Mouse (Mus musculus): Measurements from ENCODE around the gene Slc37a1. TPM values are rescaled to one million over a fixed set of nuclear protein-coding genes. Genes with fewer than 3 reads are reported as not detected.

The Slc37a1 gene
- 10 to 100 TPM in 1 of 2 experiments, 1 to 10 TPM in 1; 5.7 to 13.4 TPM for total RNA-seq (2021)
- polyA plus RNA-seq (2012; rRNA removed), result 13.1 and 15.1 TPM in 2 replicates
- long read RNA-seq, transcript Slc37a1-201 (20 exons, 3,389 nt), result major isoform, 14 of 17 reads
- long read RNA-seq, partial matches to known transcripts, result 0 of 17 reads
- long read RNA-seq, other reads (novel, unspliced or antisense), result 3 of 17 reads

DNA sequence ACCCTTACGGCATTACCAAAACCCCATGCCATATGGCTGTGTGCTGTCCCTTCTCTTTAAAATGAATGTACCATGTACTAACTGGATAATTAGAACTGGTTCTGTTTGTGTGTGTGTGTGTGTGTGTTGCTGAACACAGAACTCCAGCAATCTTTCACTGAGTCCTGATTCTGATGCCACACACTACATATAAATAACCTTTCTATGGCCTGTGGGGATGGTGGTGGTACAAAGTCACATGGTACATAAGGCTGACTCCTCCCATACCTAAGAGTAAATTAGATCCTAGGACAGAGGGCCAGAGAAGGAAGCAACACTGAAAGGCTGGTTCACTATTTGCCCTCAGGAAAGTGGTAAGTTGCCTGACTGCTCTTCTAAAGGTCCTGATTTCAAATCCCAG, at the start of gene Slc37a1:
Slc37a1 (plus strand) TSS at position 301 of the 400 bp plus-strand sequence.
- DNase-seq, result no peak

GRCm38 (mm10) chr17:31238234-31239020, 48.2 kb upstream of the Slc37a1 start:
- DNase-seq, result no peak

DNA sequence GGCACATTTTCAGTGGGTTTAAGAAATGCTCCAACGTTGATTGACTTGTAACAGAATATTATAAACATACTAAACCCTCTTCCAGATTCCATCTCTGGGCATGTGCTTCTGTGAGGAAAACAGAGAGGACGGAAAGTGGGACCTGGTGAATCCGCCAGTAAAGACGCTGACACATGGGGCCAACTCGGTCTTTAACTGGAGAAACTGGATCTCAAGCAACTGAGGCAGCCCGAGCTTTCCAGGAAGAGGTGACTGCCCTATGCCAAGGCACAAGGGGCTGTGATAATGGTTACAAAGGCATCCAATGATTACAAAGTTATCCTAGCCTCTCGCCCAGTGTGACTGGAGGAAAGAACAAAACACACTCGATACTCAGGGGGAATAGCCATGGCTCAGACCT, 45.4 kb upstream of the Slc37a1 start:
- DNase-seq, result no peak

DNA sequence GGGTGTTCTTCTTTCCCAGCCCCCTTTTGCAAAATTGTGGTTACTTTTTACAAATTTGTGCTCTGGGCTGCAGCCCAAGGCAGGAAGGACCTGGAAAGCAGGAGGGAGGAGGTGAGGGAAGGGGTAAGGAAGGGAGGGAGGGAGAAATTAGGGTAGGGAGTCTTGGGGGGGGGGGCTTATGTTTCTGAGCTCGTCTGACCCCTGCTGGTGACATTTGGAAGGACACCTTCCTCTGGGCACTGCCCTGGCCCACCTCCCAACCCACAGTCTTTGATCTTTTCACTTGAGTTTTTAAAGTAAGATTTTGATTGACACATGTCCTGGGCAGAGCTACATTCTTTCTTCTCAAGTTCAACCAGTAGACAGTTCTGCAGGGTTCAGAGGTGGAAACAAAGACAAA, 43.8 kb upstream of the Slc37a1 start:
- DNase-seq, result no peak

GRCm38 (mm10) chr17:31245321-31245720, 41.3 kb upstream of the Slc37a1 start:
- no peak for DNase-seq

DNA sequence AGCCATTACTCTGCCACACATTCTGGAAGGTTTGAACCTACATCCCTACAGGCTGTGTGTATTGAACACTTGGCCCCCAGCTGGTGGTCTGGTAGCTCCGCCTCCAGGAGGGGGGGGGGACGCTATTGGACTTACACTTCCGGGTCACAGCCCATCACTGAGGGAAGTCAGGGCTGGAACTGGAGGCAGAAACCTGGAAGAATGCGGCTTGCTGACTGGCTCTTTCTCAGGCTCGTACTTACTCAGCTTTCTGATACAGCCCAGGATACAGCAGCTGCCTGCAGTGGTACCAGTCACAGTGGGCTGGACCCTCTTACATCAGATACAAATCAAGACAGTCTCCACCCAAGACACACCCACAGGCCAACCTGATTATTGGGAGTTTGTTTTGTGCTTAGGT, 39.4 kb upstream of the Slc37a1 start:
- DNase-seq, result no peak

GRCm38 (mm10) chr17:31253951-31254350, 32.6 kb upstream of the Slc37a1 start:
- DNase-seq, result no peak

DNA sequence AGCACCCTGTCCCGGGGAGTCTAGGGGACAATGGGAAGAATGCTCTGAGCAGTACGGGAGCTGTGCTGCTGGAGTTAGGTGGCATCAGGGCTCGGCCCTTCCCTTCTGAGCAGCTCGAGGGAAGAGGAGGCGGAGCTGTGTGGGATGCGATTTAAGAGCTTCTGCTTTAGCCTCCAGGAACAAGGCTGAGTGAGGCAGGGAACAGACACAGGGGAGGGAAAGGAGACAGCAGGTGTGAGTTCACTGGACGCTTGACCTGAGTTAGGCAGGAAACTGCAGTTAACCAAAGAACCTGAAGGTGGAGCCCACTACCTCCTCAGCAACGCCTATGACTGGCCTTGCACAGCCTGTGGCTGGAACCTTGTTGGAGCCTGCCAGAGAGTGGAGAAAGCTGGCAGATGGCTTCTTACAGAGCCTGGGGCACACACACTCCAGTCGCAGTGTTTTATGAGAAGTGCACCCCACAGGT, 32.1 kb upstream of the Slc37a1 start:
- DNase-seq, result peak; percentile 88

- DNase-seq, result no peak
Observed at GRCm38 (mm10) chr17:31257149-31257548, 29.4 kb upstream of the Slc37a1 start.

DNA sequence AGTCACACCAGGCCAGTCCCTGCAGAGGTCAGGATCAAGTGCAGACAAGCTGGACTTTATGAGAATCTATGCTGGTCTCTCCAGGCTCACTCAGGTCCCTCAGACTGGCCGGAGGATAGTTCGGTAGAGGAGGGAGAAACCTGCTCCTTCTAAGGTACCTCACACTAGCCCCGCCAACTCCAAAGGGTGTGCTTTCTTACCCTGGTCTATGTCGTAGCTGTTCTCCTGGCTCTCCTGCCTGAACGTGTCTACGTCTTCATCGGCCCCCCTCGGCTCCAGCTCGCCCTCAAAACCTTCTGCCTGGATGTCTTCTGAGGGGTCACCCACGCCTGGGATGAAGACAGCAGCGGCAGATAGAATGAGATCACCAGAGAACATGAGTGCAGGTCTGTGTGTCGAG, 28.7 kb upstream of the Slc37a1 start:
- DNase-seq, result no peak

DNA sequence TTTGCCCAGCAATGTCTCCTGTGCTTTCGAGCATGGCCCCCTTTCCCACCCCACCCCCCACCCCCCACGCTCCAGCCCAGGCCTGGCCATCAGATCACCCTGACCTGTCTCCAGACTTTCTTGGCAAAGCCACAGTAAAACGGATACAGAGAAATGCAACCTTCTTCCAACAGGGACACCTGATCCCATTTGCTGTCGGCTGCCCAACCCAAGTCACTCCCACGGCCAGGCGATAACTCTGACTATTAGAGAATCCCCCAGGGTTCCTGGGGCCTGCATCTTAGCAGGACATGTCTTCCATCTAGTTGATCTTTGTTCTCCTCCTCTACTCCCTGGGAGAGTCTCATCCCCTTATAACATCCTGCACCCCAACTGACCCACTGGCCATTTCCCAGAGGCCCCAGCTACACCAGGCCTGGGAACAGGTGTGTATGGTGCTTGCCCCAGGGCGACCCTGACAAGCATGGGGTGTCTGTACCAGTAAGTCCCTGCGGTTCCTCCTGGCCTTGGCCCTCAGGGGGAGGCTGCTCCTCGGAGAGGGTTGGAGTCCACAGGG, 28.2 kb upstream of the Slc37a1 start:
- DNase-seq, result no peak

- no peak for DNase-seq
Observed at GRCm38 (mm10) chr17:31259145-31259544, 27.4 kb upstream of the Slc37a1 start.

DNA sequence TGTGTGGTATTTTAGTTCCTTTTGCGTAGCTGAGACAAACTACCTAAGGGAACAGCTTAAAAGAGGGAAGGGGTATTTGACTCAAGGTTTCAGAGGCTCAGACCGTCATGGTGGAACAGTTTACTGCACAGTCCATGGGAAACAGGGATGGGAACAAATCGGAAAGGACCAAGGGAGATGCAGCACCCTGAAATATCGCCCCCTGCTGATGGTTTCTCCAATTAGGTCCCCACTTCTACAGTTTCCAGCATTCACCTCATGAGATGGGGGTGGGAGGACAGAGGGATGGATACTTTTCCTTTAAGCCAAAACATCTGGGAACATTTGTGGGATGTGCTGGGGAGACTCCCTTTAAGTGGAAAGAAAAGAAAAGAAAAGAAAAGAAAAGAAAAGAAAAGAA, 26.8 kb upstream of the Slc37a1 start:
- DNase-seq, result no peak

DNA sequence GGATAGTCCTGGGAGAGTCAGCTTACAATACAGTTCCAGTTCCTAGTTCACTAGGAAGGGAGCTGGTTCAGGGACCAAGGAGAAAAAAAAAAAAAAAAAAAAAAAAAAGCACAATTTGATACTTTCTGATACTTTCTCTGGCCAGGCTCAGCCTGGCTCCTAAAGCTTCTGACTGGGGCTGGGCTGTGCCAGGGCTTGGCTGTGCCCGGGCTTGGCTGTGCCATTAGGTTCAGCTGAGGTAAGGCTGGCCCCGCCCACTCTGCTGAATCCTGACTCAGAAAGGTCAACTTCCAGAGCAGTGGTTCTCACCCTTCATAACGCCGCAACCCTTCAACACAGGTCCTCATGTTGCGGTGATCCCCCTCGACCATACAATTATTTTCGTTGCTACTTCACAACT, 26.2 kb upstream of the Slc37a1 start:
- peak; percentile 97 for DNase-seq

DNA sequence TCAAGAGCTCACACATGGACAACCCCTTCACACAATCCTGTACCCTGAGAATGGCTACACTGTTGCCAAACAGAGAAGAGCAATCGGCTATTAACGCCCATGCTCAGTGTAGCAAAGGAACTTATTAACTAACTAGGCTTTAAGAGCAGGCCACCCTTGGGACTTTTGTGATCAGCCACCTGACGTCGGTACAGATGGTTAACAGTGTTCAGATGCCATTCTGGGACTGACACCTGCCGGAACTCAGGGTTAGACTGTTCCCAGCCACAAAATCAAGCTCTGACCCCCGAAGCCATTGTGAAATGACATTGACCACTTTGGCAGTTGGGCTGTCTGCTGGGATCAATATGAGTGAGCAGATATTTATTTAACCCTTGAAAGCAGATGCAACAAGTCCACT, 25.2 kb upstream of the Slc37a1 start:
- DNase-seq, result no peak

DNA sequence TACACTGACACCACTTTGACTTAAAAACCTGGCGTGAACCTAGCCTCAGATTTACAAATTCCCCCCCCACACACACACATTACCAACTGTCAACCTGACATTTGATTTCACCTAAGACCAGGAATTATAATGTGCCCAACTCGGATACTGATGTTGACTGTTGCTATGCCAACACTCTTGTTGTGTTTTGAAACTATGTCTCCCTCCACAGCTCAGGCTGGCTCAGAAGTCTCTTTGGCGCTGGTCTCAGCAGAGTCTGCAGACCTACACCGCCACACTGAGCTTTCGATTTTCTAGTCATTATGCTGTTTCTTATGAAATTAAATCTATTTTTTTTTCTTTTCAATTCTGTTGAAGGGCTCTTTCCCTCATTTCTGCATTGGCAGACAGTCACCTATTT, 23.9 kb upstream of the Slc37a1 start:
- DNase-seq, result no peak

DNA sequence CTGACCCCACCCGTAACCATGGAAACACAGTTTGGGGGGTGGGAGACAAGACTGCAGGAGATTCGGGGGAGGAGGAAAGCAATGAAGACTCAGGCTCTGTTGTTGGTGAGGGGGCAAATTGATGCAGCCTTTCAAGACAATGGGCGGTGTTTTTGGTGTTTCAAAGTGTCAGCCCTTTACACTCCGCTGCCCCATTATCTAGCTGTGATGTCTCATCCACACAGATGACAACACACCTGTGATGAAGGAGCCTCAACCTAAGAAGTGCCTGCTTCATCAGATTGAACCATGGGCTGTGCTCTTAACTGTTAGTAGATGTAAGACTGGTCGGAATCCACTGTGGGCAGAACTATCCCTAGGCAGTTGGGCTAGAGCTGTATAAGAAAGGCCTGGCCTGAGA, 22.8 kb upstream of the Slc37a1 start:
- DNase-seq, result no peak

DNA sequence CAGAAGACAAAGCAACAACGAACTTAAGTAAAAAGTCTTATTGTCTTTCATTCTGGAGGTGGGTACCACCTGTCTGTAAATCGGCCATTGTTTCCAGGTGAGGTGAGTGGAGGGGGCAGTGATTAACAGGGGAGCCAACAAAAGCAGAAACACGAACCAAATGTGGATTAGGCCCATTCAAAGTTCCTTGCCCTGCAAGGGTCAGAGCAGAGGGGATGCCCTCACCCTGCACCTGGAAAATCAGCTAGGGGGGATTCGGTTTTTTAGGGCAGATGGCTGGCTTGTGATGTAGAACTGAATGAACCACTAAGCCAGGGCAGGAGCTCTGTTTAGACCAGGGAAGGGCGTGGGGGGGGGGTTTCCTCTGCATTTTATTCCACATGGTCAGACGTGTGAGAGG, 22.2 kb upstream of the Slc37a1 start:
- no peak for DNase-seq

GRCm38 (mm10) chr17:31265171-31265572, 21.4 kb upstream of the Slc37a1 start:
- no peak for DNase-seq

- DNase-seq, result no peak
Observed at GRCm38 (mm10) chr17:31265831-31266230, 20.8 kb upstream of the Slc37a1 start.

DNA sequence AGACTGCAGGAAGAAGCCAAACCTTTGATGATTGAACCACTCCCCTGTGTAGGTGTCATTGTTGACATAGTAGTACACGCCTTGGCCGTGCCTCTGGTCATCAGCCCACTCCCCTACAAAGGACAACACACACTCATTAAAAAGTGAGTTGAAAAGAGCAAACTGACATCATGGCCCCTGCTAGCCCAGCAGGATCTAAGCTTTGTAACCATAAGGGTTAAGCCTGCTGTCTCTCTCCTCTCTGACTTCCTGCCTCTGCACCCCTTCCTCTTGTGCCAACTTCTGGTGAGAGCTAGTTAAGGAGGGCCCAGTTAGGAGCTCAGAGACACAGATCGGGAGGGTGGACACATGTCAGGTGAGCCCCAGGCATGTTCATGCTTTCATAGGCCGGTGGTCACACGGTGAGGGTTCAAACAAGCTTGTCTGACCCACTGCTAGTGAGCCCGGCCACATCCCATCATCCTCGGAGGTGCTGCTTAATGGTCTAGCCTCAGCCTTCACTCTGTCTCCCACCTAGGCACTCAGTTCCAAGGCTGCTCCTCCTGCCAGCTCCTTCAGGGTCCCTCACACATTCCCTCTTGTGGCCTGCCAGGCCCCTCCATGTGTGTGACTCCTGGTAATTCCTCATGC, 20.2 kb upstream of the Slc37a1 start:
- no peak for DNase-seq

DNA sequence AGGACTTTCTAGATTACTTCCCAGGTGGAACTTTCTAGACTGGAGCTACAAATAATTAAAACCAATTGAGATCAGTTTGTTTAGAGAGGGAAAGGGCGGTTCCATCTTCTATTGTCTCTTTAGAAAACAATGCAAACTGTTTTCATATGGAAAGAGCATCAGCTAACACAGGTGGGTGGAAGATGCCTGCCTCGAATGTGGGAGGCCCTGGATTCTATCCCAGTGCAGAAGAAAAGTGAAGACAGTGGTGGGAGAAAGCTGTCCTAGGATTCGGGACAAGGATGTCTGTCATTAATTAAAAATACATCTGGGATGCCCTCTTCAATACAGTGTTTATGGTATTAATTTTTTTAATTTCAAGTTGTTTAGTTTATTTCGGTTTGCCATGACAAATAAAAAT, 19.5 kb upstream of the Slc37a1 start:
- DNase-seq, result no peak

- no peak for DNase-seq
Observed at GRCm38 (mm10) chr17:31267603-31268002, 19.0 kb upstream of the Slc37a1 start.
